Mouse (Mus musculus) testis, adult 2 months (tissue): ENCODE measurements around the gene Khdc4.

Experiments
- CTCF ChIP-seq: fragments of 200-500 bp; IDR thresholded peaks from 2 replicates; pipeline ENCODE4 v1.5.1; 2012; ENCODE audit warnings: low read depth, mild to moderate bottlenecking, inconsistent platforms, low read length, moderate library complexity; ENCODE audit not compliant: control insufficient read depth, insufficient read depth, insufficient replicate concordance
- POLR2A ChIP-seq: fragments of 200-500 bp; IDR thresholded peaks from 2 replicates; pipeline ENCODE4 v1.6.1; 2012; ENCODE audit warnings: low read depth, mild to moderate bottlenecking, inconsistent platforms, low read length, moderate library complexity; ENCODE audit not compliant: control insufficient read depth

- TF ChIP-seq POLR2A: no peak
- no peak for TF ChIP-seq CTCF
Measured at GRCm38 (mm10) chr3:88746871-88747231, 61.2 kb downstream of the Khdc4 start.
